Mouse (Mus musculus): Measurements from ENCODE around the gene Selenon.

DNA sequence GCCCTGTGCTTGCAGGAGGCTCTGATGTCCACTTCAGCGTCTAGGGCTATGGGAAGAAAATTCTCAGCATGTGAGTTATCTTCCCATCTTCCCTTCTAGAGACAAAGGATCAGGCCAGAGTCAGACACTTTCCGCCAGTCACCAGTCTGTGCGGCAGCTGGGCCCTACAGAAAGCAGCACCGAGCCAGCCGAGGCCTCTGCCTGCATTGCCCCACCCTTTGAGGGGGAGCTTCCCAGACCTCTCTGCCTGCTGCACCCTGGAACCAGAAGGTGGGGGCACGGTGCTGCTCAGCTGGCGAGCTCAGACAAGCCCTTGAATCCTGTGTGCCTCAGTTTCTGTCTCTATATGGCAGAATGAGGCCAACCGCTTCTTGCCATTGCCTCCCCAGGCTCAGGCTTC is 29.4 kb upstream of the Selenon start:
- TF ChIP-seq MAX (IDR thresholded peaks at IDR 0.05) (no peak), CTCF (IDR thresholded peaks at IDR 0.05; ENCODE audit: control insufficient read depth, insufficient read depth, insufficient read length) (no peak), CEBPB (IDR thresholded peaks at IDR 0.05; ENCODE audit: low read depth) (no peak), MYOD1 (IDR thresholded peaks at IDR 0.05; ENCODE audit: control insufficient read depth, insufficient read length, low read depth) (no peak)

Measured in C2C12 (cell line).